Mouse (Mus musculus) cortical plate, adult 2 months (tissue): Measurements from ENCODE around the gene Cyb5rl.

Experiments used
- CTCF ChIP-seq: fragments of 200-500 bp; IDR thresholded peaks from 2 replicates; pipeline ENCODE4 v1.5.1; 2011; ENCODE audit warnings: mild to moderate bottlenecking, control low read depth, low read length; ENCODE audit not compliant: insufficient read depth; ENCODE audit errors: extremely low read depth
- POLR2A ChIP-seq: fragments of 200-500 bp; IDR thresholded peaks from 2 replicates; pipeline ENCODE4 v1.6.1; 2011; ENCODE audit warnings: mild to moderate bottlenecking, low read length, control low read depth; ENCODE audit not compliant: insufficient read depth; ENCODE audit errors: extremely low read depth

DNA sequence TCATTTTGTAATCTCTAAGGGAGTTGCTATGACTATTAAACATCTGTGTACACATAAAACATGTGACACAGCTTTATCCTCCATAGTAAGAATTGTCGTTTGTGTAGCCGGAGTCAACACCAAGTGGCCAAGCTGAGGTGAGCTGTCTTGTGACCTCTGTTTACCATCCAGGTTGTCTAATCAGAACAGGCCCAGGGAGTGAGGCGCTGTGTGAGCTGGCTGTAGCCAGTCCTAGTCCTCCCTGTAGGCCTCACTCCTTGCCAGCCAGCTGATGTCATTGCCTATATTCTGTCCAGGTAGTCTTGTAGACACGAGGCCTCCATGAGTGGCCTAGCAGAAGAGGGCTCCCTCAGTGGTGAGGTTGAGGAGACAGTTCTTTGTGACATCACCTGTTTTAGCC is 31.1 kb upstream of the Cyb5rl start:
- TF ChIP-seq CTCF (no peak), POLR2A (no peak)
